ENCODE assay signal across 24 mouse cellular contexts in the genomic region with DNA sequence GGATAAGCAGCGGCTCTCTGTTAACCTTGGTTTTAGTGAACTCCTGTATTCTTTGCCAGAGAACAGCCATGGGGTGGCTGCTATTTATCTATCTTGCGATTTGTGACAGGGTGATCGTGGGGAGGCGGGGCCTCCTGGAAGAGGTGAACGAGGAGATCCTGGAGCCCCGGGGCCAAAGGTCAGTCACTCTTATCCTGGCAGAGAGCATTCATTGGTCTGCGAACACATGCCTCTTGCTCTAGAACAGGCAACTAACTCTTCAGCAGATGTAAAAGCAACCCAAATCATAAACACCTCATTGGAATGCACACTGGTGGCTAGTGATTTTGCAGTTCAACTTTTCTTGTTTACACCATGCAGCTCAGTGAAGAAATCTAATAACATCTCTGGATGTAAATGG.
"Had no signal": no experiment of that assay in that cellular context is flagged by ENCODE, and none has a peak within 500 bp of the region (broad histone marks: within the 10 kb centered on the region; RNA-seq: fewer than 3 reads in every experiment).

No protein-coding gene starts in this region.

- DNase-seq: gastrocnemius, adult 2 months; gastrocnemius, postnatal 10 days; gastrocnemius, postnatal 25 days; heart, adult 18-20 months; heart, postnatal 10 days; heart, postnatal 4 days; kidney, adult 11 months; kidney, adult 2 months; kidney, adult 9 months; kidney, postnatal 14 days; layer of hippocampus, adult 9-11 months; layer of hippocampus, postnatal 36 days; liver had no signal

- H3K9me3 ChIP-seq: heart, embryonic 10.5 days; heart, embryonic 12.5 days; hindbrain, embryonic 10.5 days; hindbrain, embryonic 12.5 days; kidney, embryonic 15.5 days; limb, embryonic 10.5 days; limb, embryonic 12.5 days; liver, embryonic 12.5 days had no signal

- ATAC-seq: inflammation-experienced regulatory T-cells, adult 6 months; liver, embryonic 12.5 days had no signal

- H3K4me1 ChIP-seq: heart, embryonic 10.5 days; heart, embryonic 12.5 days; hindbrain, embryonic 10.5 days; hindbrain, embryonic 12.5 days; kidney, embryonic 15.5 days; limb, embryonic 12.5 days; liver, embryonic 12.5 days had no signal

- H3K4me3 ChIP-seq: gastrocnemius, adult 2 months; heart, embryonic 10.5 days; heart, embryonic 12.5 days; hindbrain, embryonic 10.5 days; hindbrain, embryonic 12.5 days; kidney, embryonic 15.5 days; limb, embryonic 10.5 days; limb, embryonic 12.5 days; liver, embryonic 12.5 days had no signal

- H3K36me3 ChIP-seq: heart, embryonic 10.5 days; heart, embryonic 12.5 days; hindbrain, embryonic 10.5 days; hindbrain, embryonic 12.5 days; kidney, embryonic 15.5 days; liver, embryonic 12.5 days had no signal

- H3K27me3 ChIP-seq: heart, embryonic 12.5 days; hindbrain, embryonic 12.5 days; kidney, embryonic 15.5 days; limb, embryonic 12.5 days; liver, embryonic 12.5 days had no signal

- H3K9ac ChIP-seq: heart, embryonic 12.5 days; hindbrain, embryonic 12.5 days; hindbrain, embryonic 14.5 days; kidney, embryonic 15.5 days; limb, embryonic 12.5 days; liver, embryonic 12.5 days had no signal

- H3K27ac ChIP-seq: gastrocnemius, adult 2 months; heart, embryonic 10.5 days; hindbrain, embryonic 10.5 days; hindbrain, embryonic 12.5 days; hindbrain, embryonic 14.5 days; kidney, embryonic 15.5 days; kidney, postnatal 0 days; limb, embryonic 10.5 days; limb, embryonic 12.5 days; liver, embryonic 12.5 days had no signal

- H3K4me2 ChIP-seq: heart, embryonic 12.5 days; hindbrain, embryonic 12.5 days; hindbrain, embryonic 14.5 days; kidney, embryonic 15.5 days; limb, embryonic 12.5 days; liver, embryonic 12.5 days had no signal
